ENCODE assay signal across 8 mouse cellular contexts in genomic region chr2:41470617-41471016, GRCm38 (mm10).
A peak's percentile ranks its signal among the peaks of the same experiment; 100 is the strongest.
DNase-seq lines count a peak whose midpoint lies in the region.

No protein-coding gene starts in this region.

- DNase-seq in layer of hippocampus, adult 11-12 months (ENCODE audit: low spot score), result peak; percentile 33
- no peak for DNase-seq in layer of hippocampus, postnatal 25 days (ENCODE audit: extremely low spot score in 1 of 2, low spot score in 1 of 2)
- DNase-seq in frontal cortex, postnatal 10 days (ENCODE audit: low spot score in 2 of 2), result peak; percentile 13 to 21
- peak; percentile 28 to 75 for DNase-seq in layer of hippocampus, postnatal 14 days (ENCODE audit: low spot score in 2 of 2)
- peak; percentile 6 for DNase-seq in right cerebral cortex, postnatal 4 days
- DNase-seq in urinary bladder, postnatal 4 days (ENCODE audit: low spot score in 2 of 2), result no peak
- DNase-seq in adrenal gland, postnatal 10 days, result no peak
- DNase-seq in ovary, postnatal 14 days (ENCODE audit: low spot score), result no peak

Comparison
In these comparisons a context has a peak if more than half of its experiments do, and no peak if none do; other contexts are left out.
1. DNase-seq: peak in layer of hippocampus, adult 11-12 months (single experiment), frontal cortex, postnatal 10 days (2 of 2), layer of hippocampus, postnatal 14 days (2 of 2) and right cerebral cortex, postnatal 4 days (single experiment); none in layer of hippocampus, postnatal 25 days (0 of 2), urinary bladder, postnatal 4 days (0 of 2), adrenal gland, postnatal 10 days (single experiment) and ovary, postnatal 14 days (single experiment).